Mouse (Mus musculus) heart, embryonic 11.5 days (tissue): ENCODE data around the gene Xpnpep3. TPM values are rescaled to one million over a fixed set of nuclear protein-coding genes. Genes with fewer than 3 reads are reported as not detected.
"Not testable (repeated sequence)": the region's sequence is repeated elsewhere in the genome, so short reads cannot be mapped to it uniquely, and the experiment has no call there.

ENCODE experiments used
- ATAC-seq: fragments of 200-750 bp; cut with Nextera tagmentation; replicated peaks from 2 replicates; pipeline ENCODE4 v1.8.0; 2017; ENCODE audit warnings: moderate library complexity; ENCODE audit not compliant: insufficient number of reproducible peaks, low FRiP score, low TSS enrichment
- H3K27ac ChIP-seq: fragments of 300-500 bp; sonication (generic); 2 replicates; pipeline ENCODE4 v1.5.1; 2014; ENCODE audit warnings: mild to moderate bottlenecking, low read depth, low read length
- H3K27me3 ChIP-seq: fragments of 300-500 bp; sonication (generic); 2 replicates; pipeline ENCODE4 v1.6.1; 2014; ENCODE audit warnings: mild to moderate bottlenecking, low read length, mixed read lengths; ENCODE audit not compliant: control insufficient read depth, insufficient read depth
- H3K36me3 ChIP-seq: fragments of 300-500 bp; sonication (generic); 2 replicates; pipeline ENCODE4 v1.6.1; 2014; ENCODE audit warnings: mild to moderate bottlenecking, low read length, moderate library complexity, mixed read lengths; ENCODE audit not compliant: control insufficient read depth, insufficient read depth
- H3K4me1 ChIP-seq: fragments of 300-500 bp; sonication (generic); 2 replicates; pipeline ENCODE4 v1.6.1; 2014; ENCODE audit warnings: low read length; ENCODE audit not compliant: control insufficient read depth, insufficient read depth
- H3K4me2 ChIP-seq: fragments of 300-500 bp; sonication (generic); 2 replicates; pipeline ENCODE4 v1.6.1; 2014; ENCODE audit warnings: mild to moderate bottlenecking, moderate library complexity
- H3K4me3 ChIP-seq: fragments of 300-500 bp; sonication (generic); 2 replicates; pipeline ENCODE4 v1.5.1; 2014; ENCODE audit warnings: low read depth, low read length
- H3K9ac ChIP-seq: fragments of 300-500 bp; sonication (generic); 2 replicates; pipeline ENCODE4 v1.6.1; 2014; ENCODE audit warnings: mild to moderate bottlenecking, low read depth, low read length, moderate library complexity
- H3K9me3 ChIP-seq: fragments of 300-500 bp; sonication (generic); replicated peaks from 2 replicates; pipeline ENCODE4 v1.6.1; 2016; ENCODE audit warnings: low read length; ENCODE audit not compliant: control insufficient read depth
- WGBS: fragments of 180-500 bp; shearing (Covaris S2); extraction: QIAGEN DNeasy Blood & Tissue Kit; methylation state at CpG from one replicate; pipeline ENCODE4 v1.1.7; 2014; ENCODE audit not compliant: insufficient replicate concordance; 5-methylcytosine and 5-hydroxymethylcytosine counted together
- polyA plus RNA-seq: library from polyadenylated mRNA; unstranded; fragments of >200 nt; fragmentation: Nextera tagmentation; extraction: Ambion mirVana; gene quantifications from 2 replicates; pipeline ENCODE4 v1.2.1, GENCODE M21; 2014

Gene Xpnpep3
- polyA plus RNA-seq, 1 experiment from 2014 or later: 9.6 TPM

- Histone ChIP-seq H3K9me3 (no peaks in the 10 kb centered on the region), H3K9ac (no peak overlapping the region), H3K36me3 (peaks cover 6% of the 10 kb centered on the region; the same call in 1 of the 2 replicates), H3K27me3 (no peaks in the 10 kb centered on the region), H3K4me3 (no peak overlapping the region), H3K4me2 (no peak overlapping the region), H3K27ac (no peak overlapping the region), H3K4me1 (no peaks in the 10 kb centered on the region)
- ATAC-seq: no peak
- WGBS: 57% methylated on average over 21 of the region's 21 CpGs
These were observed 79.7 kb downstream of the Xpnpep3 start for GRCm38 (mm10) chr15:81479446-81480213.

- H3K27ac ChIP-seq, ATAC-seq, H3K4me3 ChIP-seq, H3K4me2 ChIP-seq, H3K36me3 ChIP-seq, H3K9ac ChIP-seq, H3K27me3 ChIP-seq, H3K4me1 ChIP-seq, H3K9me3 ChIP-seq: not testable (repeated sequence)
- WGBS: 67% methylated on average over 3 of the region's 3 CpGs
These were observed 80.3 kb downstream of the Xpnpep3 start for GRCm38 (mm10) chr15:81480284-81480683.

GRCm38 (mm10) chr15:81480977-81481379 lies 81.0 kb downstream of the Xpnpep3 start:
- ATAC-seq: no peak
- Histone ChIP-seq H3K27ac (no peak overlapping the region), H3K36me3 (no peaks in the 10 kb centered on the region), H3K4me2 (peak overlapping the region; percentile 57), H3K4me1 (no peaks in the 10 kb centered on the region), H3K4me3 (peak overlapping the region; percentile 36), H3K27me3 (no peaks in the 10 kb centered on the region), H3K9ac (no peak overlapping the region), H3K9me3 (no peaks in the 10 kb centered on the region)
- 20% methylated on average over 13 of the region's 13 CpGs for WGBS

GRCm38 (mm10) chr15:81482966-81483365 lies 83.0 kb downstream of the Xpnpep3 start:
- Histone ChIP-seq H3K4me3 (no peak overlapping the region), H3K4me1 (no peaks in the 10 kb centered on the region), H3K9ac (no peak overlapping the region), H3K27me3 (no peaks in the 10 kb centered on the region), H3K27ac (no peak overlapping the region), H3K9me3 (no peaks in the 10 kb centered on the region), H3K36me3 (no peaks in the 10 kb centered on the region), H3K4me2 (no peak overlapping the region)
- WGBS: 81% methylated on average over 2 of the region's 2 CpGs
- ATAC-seq: no peak

- no peak overlapping the region for H3K4me2 ChIP-seq
- no peaks in the 10 kb centered on the region for H3K9me3 ChIP-seq
These were observed 83.8 kb downstream of the Xpnpep3 start for GRCm38 (mm10) chr15:81483691-81484090.

GRCm38 (mm10) chr15:81485483-81485882 lies 85.5 kb downstream of the Xpnpep3 start:
- WGBS: 83% methylated on average over 4 of the region's 4 CpGs
- ATAC-seq: no peak
- H3K4me1 ChIP-seq: no peaks in the 10 kb centered on the region
- no peaks in the 10 kb centered on the region for H3K27me3 ChIP-seq
- H3K9me3 ChIP-seq: no peaks in the 10 kb centered on the region
- no peak overlapping the region for H3K9ac ChIP-seq
- no peak overlapping the region for H3K4me3 ChIP-seq
- no peak overlapping the region for H3K27ac ChIP-seq
- no peaks in the 10 kb centered on the region for H3K36me3 ChIP-seq
- H3K4me2 ChIP-seq: no peak overlapping the region

More at GRCm38 (mm10) chr15:81483691-81484090, 83.8 kb downstream of the Xpnpep3 start:
- ATAC-seq: 0 out of 2 replicates have a peak, but pooled peaks have one; percentile 26
- Histone ChIP-seq H3K27me3 (no peaks in the 10 kb centered on the region), H3K4me3 (no peak overlapping the region), H3K4me1 (no peaks in the 10 kb centered on the region), H3K9ac (no peak overlapping the region), H3K27ac (no peak overlapping the region), H3K36me3 (no peaks in the 10 kb centered on the region)
- 87% methylated on average over 6 of the region's 6 CpGs for WGBS

- WGBS: 81% methylated on average over 2 of the region's 2 CpGs
- no peak overlapping the region for H3K4me2 ChIP-seq
These were observed 103.5 kb downstream of the Xpnpep3 start for GRCm38 (mm10) chr15:81503466-81503865.

GRCm38 (mm10) chr15:81503995-81504394 lies 104.1 kb downstream of the Xpnpep3 start:
- Histone ChIP-seq H3K36me3 (no peaks in the 10 kb centered on the region), H3K4me3 (no peak overlapping the region), H3K27me3 (no peaks in the 10 kb centered on the region), H3K9me3 (no peaks in the 10 kb centered on the region), H3K4me1 (no peaks in the 10 kb centered on the region), H3K27ac (no peak overlapping the region), H3K9ac (no peak overlapping the region), H3K4me2 (no peak overlapping the region)
- no peak for ATAC-seq
- 90% methylated on average over 2 of the region's 2 CpGs for WGBS

More at GRCm38 (mm10) chr15:81503466-81503865, 103.5 kb downstream of the Xpnpep3 start:
- Histone ChIP-seq H3K4me1 (no peaks in the 10 kb centered on the region), H3K36me3 (no peaks in the 10 kb centered on the region), H3K27ac (no peak overlapping the region), H3K4me3 (no peak overlapping the region), H3K27me3 (no peaks in the 10 kb centered on the region), H3K9ac (no peak overlapping the region), H3K9me3 (no peaks in the 10 kb centered on the region)
- ATAC-seq: no peak
